Mouse (Mus musculus) midbrain, embryonic 12.5 days (tissue): ENCODE data around the gene Hpse2. TPM values are rescaled to one million over a fixed set of nuclear protein-coding genes. Genes with fewer than 3 reads are reported as not detected.

ENCODE experiments used
- ATAC-seq: fragments of 200-750 bp; cut with Nextera tagmentation; 2 replicates; pipeline ENCODE4 v1.8.0; 2017; ENCODE audit warnings: low read depth, moderate TSS enrichment, moderate library complexity; ENCODE audit not compliant: low FRiP score
- H3K27ac ChIP-seq: fragments of 300-500 bp; sonication (generic); replicated peaks from 2 replicates; pipeline ENCODE4 v1.5.1; 2016; ENCODE audit warnings: mild to moderate bottlenecking
- H3K27me3 ChIP-seq: fragments of 300-500 bp; sonication (generic); 2 replicates; pipeline ENCODE4 v1.6.1; 2016; ENCODE audit warnings: mild to moderate bottlenecking
- H3K36me3 ChIP-seq: fragments of 300-500 bp; sonication (generic); 2 replicates; pipeline ENCODE4 v1.6.1; 2016
- H3K4me1 ChIP-seq: fragments of 300-500 bp; sonication (generic); 2 replicates; pipeline ENCODE4 v1.6.1; 2016
- H3K4me2 ChIP-seq: fragments of 300-500 bp; sonication (generic); replicated peaks from 2 replicates; pipeline ENCODE4 v1.6.1; 2016; ENCODE audit warnings: mild to moderate bottlenecking, moderate library complexity
- H3K4me3 ChIP-seq: fragments of 300-500 bp; sonication (generic); 2 replicates; pipeline ENCODE4 v1.5.1; 2016; ENCODE audit warnings: mild to moderate bottlenecking
- H3K9ac ChIP-seq: fragments of 300-500 bp; sonication (generic); replicated peaks from 2 replicates; pipeline ENCODE4 v1.6.1; 2016; ENCODE audit warnings: mild to moderate bottlenecking, moderate library complexity
- H3K9me3 ChIP-seq: fragments of 300-500 bp; sonication (generic); 2 replicates; pipeline ENCODE4 v1.6.1; 2016; ENCODE audit warnings: mild to moderate bottlenecking
- WGBS: fragments of 180-500 bp; shearing (Covaris S2); methylation state at CpG from one replicate; pipeline ENCODE4 v1.1.7; 2016; 5-methylcytosine and 5-hydroxymethylcytosine counted together
- polyA plus RNA-seq: library from polyadenylated mRNA; unstranded; fragments of >200 nt; fragmentation: Nextera tagmentation; extraction: Ambion mirVana; gene quantifications from 2 replicates; pipeline ENCODE4 v1.2.1, GENCODE M21; 2016

Hpse2 gene
- 0.21 and 0.50 TPM in 2 replicates for polyA plus RNA-seq

DNA sequence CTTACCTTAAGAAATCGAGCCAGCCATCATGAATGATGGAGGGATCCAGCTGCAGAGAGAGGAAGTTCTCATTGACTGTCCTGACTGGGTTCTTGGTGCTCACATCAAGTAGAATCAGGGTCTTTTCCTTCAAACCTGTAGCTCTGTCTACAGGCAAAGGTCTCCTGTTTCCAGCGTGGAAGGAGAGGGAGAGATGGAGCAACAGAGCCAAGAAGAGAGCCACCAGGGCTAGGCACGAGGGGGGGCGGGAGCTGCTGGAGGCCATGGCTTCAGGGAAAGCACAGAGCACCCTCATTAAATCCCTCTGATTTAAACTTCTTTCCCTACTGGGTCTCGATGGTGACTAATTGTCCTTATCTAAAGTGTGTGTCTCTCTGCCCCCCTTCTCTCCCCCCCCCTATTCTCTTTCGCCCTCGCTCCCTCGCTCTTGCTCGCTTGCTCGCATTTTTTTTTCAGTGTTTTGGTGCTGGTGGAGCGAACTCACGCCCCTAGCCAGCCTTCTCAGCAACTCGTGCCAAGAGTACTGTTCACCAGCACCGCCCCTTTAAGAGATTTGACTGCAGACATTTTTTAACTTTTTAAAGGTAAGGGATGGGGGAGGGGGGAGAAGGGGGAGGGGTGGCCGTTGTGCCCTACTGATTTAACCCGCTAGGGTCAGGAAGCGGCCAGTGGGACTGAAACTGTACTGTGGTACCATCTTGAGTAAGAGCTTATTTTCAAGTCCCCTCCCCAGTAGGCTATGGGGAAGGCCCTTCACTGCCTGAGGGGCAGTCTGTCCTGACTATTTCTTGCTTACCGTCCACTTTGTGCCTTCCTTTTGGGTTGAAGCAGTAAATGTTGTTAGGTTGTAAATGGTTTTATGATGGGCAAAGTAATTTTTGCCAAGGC is at the start of gene Hpse2:
TSS of gene Hpse2 (minus strand) at position 339 of the 888 bp plus-strand sequence.
- Histone ChIP-seq H3K27me3 (peaks cover 64% of the 10 kb centered on the region), H3K36me3 (no peaks in the 10 kb centered on the region), H3K9me3 (no peaks in the 10 kb centered on the region), H3K4me2 (peak within 1 kb of the TSS; percentile 58), H3K27ac (no peak within 1 kb of the TSS), H3K4me1 (peaks cover 38% of the 10 kb centered on the region), H3K9ac (0 out of 2 replicates have a peak within 1 kb of the TSS, but pooled peaks have one; percentile 28), H3K4me3 (peak within 1 kb of the TSS; percentile 26)
- WGBS = 2% methylated on average over 18 of the region's 18 CpGs
- no peak for ATAC-seq

DNA sequence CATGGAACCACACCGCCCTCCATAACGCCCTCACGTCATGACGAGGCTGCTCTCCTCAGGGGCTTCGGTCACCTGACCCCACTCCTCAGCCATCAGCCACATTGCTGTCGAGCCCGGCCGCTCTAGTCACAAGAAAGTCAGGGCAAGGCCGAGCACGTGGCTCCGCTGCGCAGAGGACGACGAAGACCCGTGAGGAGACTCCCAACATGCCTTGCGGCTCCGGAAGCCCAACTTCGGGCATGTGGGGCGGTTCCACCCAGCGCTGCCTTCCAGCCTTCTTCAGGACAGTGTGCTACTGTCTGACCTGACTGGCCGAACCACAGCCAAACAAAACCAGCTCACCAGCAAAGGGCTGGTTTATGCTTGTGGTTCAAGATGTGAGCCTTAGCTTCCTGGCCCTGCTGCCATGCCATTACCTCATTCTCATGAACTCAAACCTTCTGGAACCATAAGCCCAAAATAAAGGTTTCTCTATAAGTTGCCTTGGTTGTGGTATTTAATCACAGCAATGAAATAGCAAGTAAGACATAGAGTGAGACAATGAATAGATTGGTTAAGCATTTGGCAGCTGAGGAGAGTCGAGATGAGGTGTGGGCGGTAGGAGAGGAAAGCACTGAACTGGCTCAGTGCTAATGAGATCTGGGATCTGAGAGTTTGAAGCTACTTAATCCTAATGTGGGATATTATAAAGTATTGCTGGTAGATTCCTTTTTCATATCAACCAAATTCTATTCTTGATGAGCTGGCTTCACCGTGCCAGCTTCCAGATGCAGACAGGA is 39.5 kb upstream of the Hpse2 start:
- H3K27me3 ChIP-seq = 0 out of 2 replicates have a peak, but pooled peaks cover 5% of the 10 kb centered on the region
- H3K9me3 ChIP-seq = no peaks in the 10 kb centered on the region
- H3K27ac ChIP-seq = no peak overlapping the region
- WGBS = 92% methylated on average over 24 of the region's 24 CpGs
- no peak overlapping the region for H3K4me3 ChIP-seq
- H3K4me2 ChIP-seq = no peak overlapping the region
- H3K9ac ChIP-seq = no peak overlapping the region
- no peak for ATAC-seq
- H3K36me3 ChIP-seq = no peaks in the 10 kb centered on the region
- no peaks in the 10 kb centered on the region for H3K4me1 ChIP-seq

DNA sequence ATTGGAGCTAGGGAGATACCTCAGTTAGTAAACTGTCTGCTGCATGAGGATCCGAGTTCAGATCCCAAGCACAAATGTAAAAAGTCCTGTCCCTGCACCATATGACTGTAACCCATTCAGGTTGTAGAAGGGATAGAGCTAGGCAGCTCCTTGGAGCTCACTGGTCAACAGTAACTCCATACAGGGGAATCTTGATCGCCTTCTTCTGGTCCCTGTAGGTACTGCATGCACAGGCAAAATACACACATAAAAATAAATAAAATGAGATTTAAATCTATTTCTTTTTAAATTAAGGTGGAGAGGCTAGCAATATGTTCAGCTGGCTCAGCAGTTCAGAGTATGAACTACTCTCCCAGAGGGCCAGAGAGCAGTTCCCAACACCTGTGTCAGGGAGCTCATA is 35.9 kb upstream of the Hpse2 start:
- H3K4me3 ChIP-seq = no peak overlapping the region
- H3K4me2 ChIP-seq = no peak overlapping the region
- no peak overlapping the region for H3K27ac ChIP-seq
- H3K9me3 ChIP-seq = no peaks in the 10 kb centered on the region
- no peak overlapping the region for H3K9ac ChIP-seq
- 76% methylated on average over 2 of the region's 2 CpGs for WGBS
- no peak for ATAC-seq
- no peaks in the 10 kb centered on the region for H3K4me1 ChIP-seq
- H3K27me3 ChIP-seq = 0 out of 2 replicates have a peak, but pooled peaks cover 5% of the 10 kb centered on the region
- no peaks in the 10 kb centered on the region for H3K36me3 ChIP-seq

DNA sequence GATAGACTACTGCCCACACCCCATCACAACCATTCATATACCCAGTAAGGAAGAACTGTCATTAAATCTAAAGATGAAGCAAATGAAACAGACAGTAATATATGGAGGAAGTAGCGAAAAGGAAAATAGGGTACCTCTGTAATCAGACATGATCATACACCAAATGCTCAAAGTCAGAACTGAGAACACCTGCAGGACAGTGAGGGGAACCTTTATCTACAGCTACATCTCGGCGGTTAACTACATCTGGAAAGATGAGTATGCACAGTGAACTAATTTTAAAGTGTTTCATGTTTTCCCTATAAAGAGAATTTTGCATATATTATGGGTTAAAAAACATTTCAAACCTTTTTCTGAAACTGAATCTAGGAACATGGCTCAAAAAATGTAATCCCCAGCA is 32.4 kb upstream of the Hpse2 start:
- Histone ChIP-seq H3K9ac (no peak overlapping the region), H3K4me2 (no peak overlapping the region), H3K4me1 (no peaks in the 10 kb centered on the region), H3K36me3 (no peaks in the 10 kb centered on the region), H3K27ac (no peak overlapping the region), H3K27me3 (no peaks in the 10 kb centered on the region), H3K9me3 (no peaks in the 10 kb centered on the region), H3K4me3 (no peak overlapping the region)
- 93% methylated on average over 3 of the region's 3 CpGs for WGBS
- no peak for ATAC-seq

DNA sequence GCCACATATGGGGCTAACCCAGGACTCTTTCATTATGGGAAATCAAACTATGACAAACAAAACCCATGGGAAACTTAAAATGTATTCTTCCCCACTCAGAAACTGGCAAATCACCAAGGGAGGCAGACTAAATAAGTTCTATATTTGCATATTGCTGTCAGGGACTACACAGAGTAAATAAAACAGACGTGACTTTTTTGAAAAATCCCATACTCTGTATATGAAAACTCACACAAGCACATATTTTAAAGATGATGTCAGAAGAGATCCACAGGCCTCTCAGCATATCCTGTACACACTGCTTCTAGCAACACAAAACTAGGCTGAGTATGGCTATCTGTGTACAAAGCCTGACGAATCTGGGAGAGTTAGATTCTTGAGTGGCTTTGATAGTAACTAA is 27.4 kb upstream of the Hpse2 start:
- H3K4me1 ChIP-seq = no peaks in the 10 kb centered on the region
- no peak overlapping the region for H3K4me2 ChIP-seq
- H3K9me3 ChIP-seq = no peaks in the 10 kb centered on the region
- H3K36me3 ChIP-seq = no peaks in the 10 kb centered on the region
- ATAC-seq = no peak
- no peak overlapping the region for H3K4me3 ChIP-seq
- H3K27me3 ChIP-seq = no peaks in the 10 kb centered on the region
- H3K27ac ChIP-seq = no peak overlapping the region
- 73% methylated on average over 2 of the region's 2 CpGs for WGBS
- H3K9ac ChIP-seq = no peak overlapping the region

DNA sequence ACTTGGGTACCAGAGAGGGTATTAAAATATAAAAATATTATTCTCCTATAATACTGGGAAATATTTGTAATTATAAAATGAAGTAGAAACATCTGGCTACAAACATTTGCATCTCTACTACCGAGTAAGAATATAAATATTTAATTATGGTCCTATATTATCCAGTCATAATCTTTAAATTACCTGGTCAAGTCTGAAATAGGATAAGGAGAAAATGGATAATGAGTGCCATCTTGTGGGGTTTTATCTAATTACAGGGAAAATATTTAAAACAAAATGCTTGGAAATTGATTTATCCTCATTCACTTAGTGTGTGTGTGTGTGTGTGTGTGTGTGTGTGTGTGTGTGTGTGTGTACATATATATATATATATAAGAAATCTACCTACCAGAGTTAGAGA is 19.0 kb upstream of the Hpse2 start:
- Histone ChIP-seq H3K27ac (no peak overlapping the region), H3K4me1 (no peaks in the 10 kb centered on the region), H3K27me3 (no peaks in the 10 kb centered on the region), H3K9ac (no peak overlapping the region), H3K9me3 (no peaks in the 10 kb centered on the region), H3K4me3 (no peak overlapping the region), H3K36me3 (no peaks in the 10 kb centered on the region), H3K4me2 (no peak overlapping the region)
- WGBS = 48% methylated on average over 1 of the region's 1 CpGs
- no peak for ATAC-seq

DNA sequence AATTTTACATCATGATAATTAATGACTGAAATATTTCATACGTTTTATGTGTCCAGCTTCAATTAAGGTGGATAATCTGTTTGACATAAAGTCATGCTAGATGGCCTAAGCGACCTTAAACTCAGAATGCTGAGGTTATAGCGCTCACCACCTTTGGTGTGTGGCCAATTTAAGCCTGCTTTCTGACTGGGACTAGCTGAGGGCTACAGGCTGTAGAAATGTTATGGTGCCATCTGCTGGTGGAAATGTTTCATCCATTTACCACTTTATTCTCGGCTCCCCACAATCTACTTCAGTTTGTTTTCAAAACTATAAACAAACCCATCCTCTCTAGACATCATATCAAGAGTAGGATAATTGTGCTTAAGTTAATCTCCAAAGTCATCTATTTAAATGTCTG is 8.2 kb upstream of the Hpse2 start:
- no peaks in the 10 kb centered on the region for H3K36me3 ChIP-seq
- no peak overlapping the region for H3K9ac ChIP-seq
- WGBS = 5% methylated on average over 4 of the region's 4 CpGs
- no peak overlapping the region for H3K27ac ChIP-seq
- H3K4me1 ChIP-seq = no peaks in the 10 kb centered on the region
- ATAC-seq = peak; percentile 54; the same call in 1 of the 2 replicates
- H3K27me3 ChIP-seq = no peaks in the 10 kb centered on the region
- H3K4me3 ChIP-seq = no peak overlapping the region
- H3K4me2 ChIP-seq = no peak overlapping the region
- H3K9me3 ChIP-seq = no peaks in the 10 kb centered on the region

DNA sequence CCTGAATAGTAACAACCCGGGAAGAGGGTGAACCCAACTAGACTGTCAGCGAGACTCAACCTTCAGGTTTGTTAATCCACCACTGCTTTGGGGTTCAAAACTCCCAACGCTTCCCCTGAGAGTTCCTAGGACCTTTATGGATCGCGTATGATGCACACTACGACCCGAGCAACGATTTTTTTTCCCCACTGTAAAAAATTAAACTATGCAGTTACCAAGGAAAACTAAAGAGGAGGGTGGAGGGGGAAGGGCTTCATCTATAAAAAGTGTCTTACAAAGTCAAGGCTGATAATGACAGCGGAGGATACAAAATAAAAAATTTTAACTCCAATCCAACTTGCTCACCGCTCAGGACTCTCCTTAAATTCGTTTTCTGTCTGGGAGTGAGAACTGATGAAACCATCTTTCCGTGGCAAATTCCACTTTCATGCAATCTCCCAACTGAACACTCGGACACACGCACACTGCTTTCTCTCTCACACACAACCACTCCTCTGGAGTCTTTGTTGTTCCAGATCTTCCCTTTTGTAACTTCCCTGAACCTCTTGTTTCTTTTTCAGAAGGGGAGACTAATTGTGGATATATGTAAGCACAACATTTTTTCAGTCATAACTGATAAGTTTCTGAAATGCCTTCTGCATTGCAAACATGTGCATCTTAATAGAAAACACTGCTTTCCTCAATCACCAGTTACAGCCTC is 934 bp downstream of the Hpse2 start:
- H3K27me3 ChIP-seq = peaks cover 66% of the 10 kb centered on the region
- no peaks in the 10 kb centered on the region for H3K9me3 ChIP-seq
- no peaks in the 10 kb centered on the region for H3K36me3 ChIP-seq
- 1% methylated on average over 14 of the region's 14 CpGs for WGBS
- peak overlapping the region; percentile 58 for H3K4me2 ChIP-seq
- no peak overlapping the region for H3K27ac ChIP-seq
- no peak overlapping the region for H3K9ac ChIP-seq
- peak overlapping the region; percentile 31 for H3K4me3 ChIP-seq
- ATAC-seq = no peak
- H3K4me1 ChIP-seq = peaks cover 38% of the 10 kb centered on the region

DNA sequence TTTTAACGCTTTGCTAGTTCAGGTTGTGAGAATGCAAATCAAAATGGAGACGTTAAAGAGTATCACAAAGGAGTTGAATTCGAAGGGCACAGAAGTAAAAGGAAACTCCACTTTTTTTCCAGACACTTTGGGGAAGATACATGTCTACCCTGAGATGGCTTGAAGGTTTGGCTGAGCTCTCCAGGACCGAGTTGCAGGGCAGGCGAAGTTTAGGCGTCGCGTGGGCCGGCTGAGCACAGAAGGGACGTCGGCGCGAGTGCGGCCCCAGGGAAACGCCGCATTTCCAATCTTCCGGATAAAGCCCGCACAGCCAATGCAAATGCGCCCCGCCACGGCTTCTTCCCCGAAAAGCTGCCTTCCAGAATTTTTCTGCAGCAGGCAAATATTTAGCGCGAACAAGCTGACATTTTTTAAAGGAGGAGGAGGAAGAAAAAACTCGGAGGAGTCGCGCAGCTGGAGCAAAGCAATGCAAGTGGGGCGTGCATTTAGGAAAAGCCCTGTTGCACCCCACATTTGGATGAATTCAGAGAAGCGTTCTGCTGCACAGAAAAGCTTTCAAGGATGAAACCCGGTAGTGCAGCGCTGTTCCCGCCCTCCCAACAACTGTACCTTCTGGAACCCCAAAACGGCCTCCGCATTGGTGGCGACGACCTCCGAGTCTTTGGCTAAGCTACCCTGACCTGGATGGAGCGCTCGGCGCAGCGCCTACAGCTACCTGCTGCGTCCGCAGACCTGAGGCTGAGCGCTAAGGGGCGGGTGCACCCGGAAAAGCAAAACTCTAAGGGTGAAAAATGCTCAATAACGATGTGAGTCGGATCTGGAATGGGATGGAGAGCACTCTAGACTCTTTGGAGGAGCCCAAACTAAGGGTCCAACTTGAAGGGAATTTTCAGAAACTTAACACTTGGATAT is 1.9 kb downstream of the Hpse2 start:
- Histone ChIP-seq H3K4me2 (peak overlapping the region; percentile 58), H3K9ac (no peak overlapping the region), H3K4me1 (peaks cover 38% of the 10 kb centered on the region), H3K9me3 (no peaks in the 10 kb centered on the region), H3K27ac (no peak overlapping the region), H3K27me3 (peaks cover 66% of the 10 kb centered on the region), H3K36me3 (no peaks in the 10 kb centered on the region), H3K4me3 (peak overlapping the region; percentile 31)
- under 1% methylated on average over 48 of the region's 48 CpGs for WGBS
- no peak for ATAC-seq

DNA sequence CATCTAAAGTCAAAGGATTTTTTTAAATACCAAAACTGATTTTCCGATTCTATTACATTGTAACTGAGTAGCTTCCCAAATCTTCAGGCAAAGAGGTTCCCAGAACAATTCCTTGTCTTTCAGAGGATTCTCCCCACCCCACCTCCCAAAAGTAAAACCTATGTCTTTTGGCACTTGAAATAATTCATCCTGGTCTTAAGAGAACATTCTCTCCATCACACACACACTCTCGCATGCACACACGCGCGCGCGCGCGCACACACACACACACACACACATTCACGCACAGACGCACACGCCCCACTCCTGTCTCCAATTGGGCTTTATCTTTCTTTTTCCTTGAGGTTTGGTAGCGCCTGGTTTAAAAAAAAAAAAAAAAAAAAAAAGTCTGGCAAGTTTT is 2.7 kb downstream of the Hpse2 start:
- H3K9ac ChIP-seq = no peak overlapping the region
- WGBS = 3% methylated on average over 13 of the region's 13 CpGs
- H3K27ac ChIP-seq = no peak overlapping the region
- peak overlapping the region; percentile 37 for H3K4me3 ChIP-seq
- H3K9me3 ChIP-seq = no peaks in the 10 kb centered on the region
- no peaks in the 10 kb centered on the region for H3K36me3 ChIP-seq
- H3K27me3 ChIP-seq = peaks cover 66% of the 10 kb centered on the region
- ATAC-seq = no peak
- peaks cover 38% of the 10 kb centered on the region for H3K4me1 ChIP-seq
- peak overlapping the region; percentile 58 for H3K4me2 ChIP-seq

DNA sequence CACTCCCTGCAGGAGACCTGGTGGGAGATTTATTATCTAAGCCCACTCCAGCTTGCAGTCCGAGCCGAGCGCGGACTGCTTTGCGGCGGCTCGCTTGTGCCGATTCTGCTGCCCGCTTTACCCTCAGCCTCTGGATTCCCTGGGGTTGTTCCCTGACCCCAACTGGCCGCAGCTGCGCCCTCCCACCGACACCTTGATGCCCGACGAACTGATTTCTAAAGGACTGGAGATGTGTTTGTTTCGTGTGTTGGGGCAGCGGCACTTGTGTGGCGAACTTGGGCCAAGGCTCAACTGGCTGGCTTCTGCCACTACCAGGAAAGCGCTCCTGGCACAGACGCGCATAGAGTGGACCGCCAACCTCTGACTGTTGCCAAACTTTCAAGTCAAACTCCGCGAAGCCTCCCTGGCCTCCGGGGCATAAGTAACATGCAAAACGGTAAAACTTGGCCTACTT is 3.1 kb downstream of the Hpse2 start:
- peak overlapping the region; percentile 37 for H3K4me3 ChIP-seq
- ATAC-seq = no peak
- peaks cover 66% of the 10 kb centered on the region for H3K27me3 ChIP-seq
- H3K4me1 ChIP-seq = peaks cover 38% of the 10 kb centered on the region
- H3K4me2 ChIP-seq = peak overlapping the region; percentile 58
- WGBS = under 1% methylated on average over 25 of the region's 25 CpGs
- H3K9me3 ChIP-seq = no peaks in the 10 kb centered on the region
- no peak overlapping the region for H3K9ac ChIP-seq
- no peaks in the 10 kb centered on the region for H3K36me3 ChIP-seq
- no peak overlapping the region for H3K27ac ChIP-seq
